Mouse (Mus musculus): ENCODE measurements around the gene Pum3. TPM values are rescaled to one million over a fixed set of nuclear protein-coding genes. Genes with fewer than 3 reads are reported as not detected.

Pum3 gene
- 10 to 100 TPM; 18.4 to 29.5 TPM for total RNA-seq (2021)
- long read RNA-seq, experiment 1, transcript Pum3-201 (18 exons, 3,471 nt), result major isoform, 20 of 30 reads
- long read RNA-seq, experiment 1, partial matches to known transcripts, result 7 of 30 reads
- long read RNA-seq, experiment 1, other reads (novel, unspliced or antisense), result 3 of 30 reads
- long read RNA-seq, experiment 2, transcript Pum3-201 (18 exons, 3,471 nt), result major isoform, 25 of 33 reads
- long read RNA-seq, experiment 2, partial matches to known transcripts, result 5 of 33 reads
- long read RNA-seq, experiment 2, other reads (novel, unspliced or antisense), result 3 of 33 reads

- Histone ChIP-seq H3K27ac (peak within 1 kb of the TSS; percentile 98), H3K4me3 (peak within 1 kb of the TSS; percentile 92)
- DNase-seq, result peak; percentile 97
- intact Hi-C loops (cut with DNase I), result loop anchor here (5.0 to 10.0 kb wide), 3 partner anchors 585 to 697 kb away; partner anchors contain the start of gene Rfx3
- no peak for TF ChIP-seq CTCF (IDR thresholded peaks at IDR 0.05)
Observed at GRCm38 (mm10) chr19:27429745-27430251, at the start of gene Pum3. Gene Pum3 (minus strand): TSS chr19:27429825.

GRCm38 (mm10) chr19:27466691-27467090, 37.1 kb upstream of the Pum3 start:
- H3K27ac ChIP-seq, result no peak overlapping the region
- DNase-seq, result no peak
- H3K4me3 ChIP-seq, result no peak overlapping the region
- TF ChIP-seq CTCF (IDR thresholded peaks at IDR 0.05), result no peak
- intact Hi-C loops (cut with DNase I), result no loop called here

GRCm38 (mm10) chr19:27462656-27463055, 33.0 kb upstream of the Pum3 start:
- no peak for DNase-seq
- peak; percentile 2; the same call in 1 of the 2 replicates for TF ChIP-seq CTCF (IDR thresholded peaks at IDR 0.05)
- no peak overlapping the region for H3K4me3 ChIP-seq
- intact Hi-C loops (cut with DNase I), result no loop called here
- H3K27ac ChIP-seq, result no peak overlapping the region

GRCm38 (mm10) chr19:27450458-27450857, 20.8 kb upstream of the Pum3 start:
- H3K4me3 ChIP-seq, result no peak overlapping the region
- peak; percentile 66 for TF ChIP-seq CTCF (IDR thresholded peaks at IDR 0.05)
- intact Hi-C loops (cut with DNase I), result no loop called here
- no peak overlapping the region for H3K27ac ChIP-seq
- DNase-seq, result peak; percentile 64

GRCm38 (mm10) chr19:27447515-27447914, 17.9 kb upstream of the Pum3 start:
- no peak for DNase-seq
- Histone ChIP-seq H3K4me3 (no peak overlapping the region), H3K27ac (no peak overlapping the region)
- intact Hi-C loops (cut with DNase I), result no loop called here
- TF ChIP-seq CTCF (IDR thresholded peaks at IDR 0.05), result peak; percentile 51

- no peak for TF ChIP-seq CTCF (IDR thresholded peaks at IDR 0.05)
- no peak overlapping the region for H3K27ac ChIP-seq
- DNase-seq, result no peak
- intact Hi-C loops (cut with DNase I), result no loop called here
- H3K4me3 ChIP-seq, result no peak overlapping the region
Observed at GRCm38 (mm10) chr19:27441106-27441505, 11.5 kb upstream of the Pum3 start.

GRCm38 (mm10) chr19:27437982-27438652, 8.5 kb upstream of the Pum3 start:
- TF ChIP-seq CTCF (IDR thresholded peaks at IDR 0.05), result no peak
- no peak overlapping the region for H3K4me3 ChIP-seq
- no peak for DNase-seq
- H3K27ac ChIP-seq, result no peak overlapping the region
- intact Hi-C loops (cut with DNase I), result loop anchor here (10.0 kb wide), 1 partner anchor 577 kb away; the partner anchor contains the start of gene Rfx3

- peak; percentile 30 for DNase-seq
- Histone ChIP-seq H3K27ac (peak overlapping the region; percentile 98), H3K4me3 (peak overlapping the region; percentile 92)
- intact Hi-C loops (cut with DNase I), result loop anchor here (10.0 kb wide), 1 partner anchor 584 kb away; the partner anchor contains the start of gene Rfx3
- TF ChIP-seq CTCF (IDR thresholded peaks at IDR 0.05), result no peak
Observed at GRCm38 (mm10) chr19:27430406-27430805, 781 bp upstream of the Pum3 start.

GRCm38 (mm10) chr19:27429281-27429680, 344 bp downstream of the Pum3 start:
- no peak for TF ChIP-seq CTCF (IDR thresholded peaks at IDR 0.05)
- no peak for DNase-seq
- H3K4me3 ChIP-seq, result peak overlapping the region; percentile 92
- intact Hi-C loops (cut with DNase I), result loop anchor here (5.0 kb wide), 2 partner anchors 682 to 697 kb away; no protein-coding TSS in a partner anchor
- H3K27ac ChIP-seq, result peak overlapping the region; percentile 90

- intact Hi-C loops (cut with DNase I), result loop anchor here (5.0 kb wide), 2 partner anchors 681 to 696 kb away; no protein-coding TSS in a partner anchor
- no peak overlapping the region for H3K27ac ChIP-seq
- no peak for TF ChIP-seq CTCF (IDR thresholded peaks at IDR 0.05)
- no peak for DNase-seq
- H3K4me3 ChIP-seq, result no peak overlapping the region
Observed at GRCm38 (mm10) chr19:27427865-27428264, 1.8 kb downstream of the Pum3 start.

GRCm38 (mm10) chr19:27426451-27426850, 3.2 kb downstream of the Pum3 start:
- H3K4me3 ChIP-seq, result no peak overlapping the region
- peak; percentile 46 for TF ChIP-seq CTCF (IDR thresholded peaks at IDR 0.05)
- intact Hi-C loops (cut with DNase I), result loop anchor here (5.0 kb wide), 2 partner anchors 679 to 694 kb away; no protein-coding TSS in a partner anchor
- H3K27ac ChIP-seq, result no peak overlapping the region
- no peak for DNase-seq

GRCm38 (mm10) chr19:27425656-27426055, 4.0 kb downstream of the Pum3 start:
- DNase-seq, result peak; percentile 50
- Histone ChIP-seq H3K4me3 (no peak overlapping the region), H3K27ac (no peak overlapping the region)
- peak; percentile 68 for TF ChIP-seq CTCF (IDR thresholded peaks at IDR 0.05)
- intact Hi-C loops (cut with DNase I), result loop anchor here (5.0 kb wide), 2 partner anchors 678 to 693 kb away; no protein-coding TSS in a partner anchor

GRCm38 (mm10) chr19:27417375-27417774, 12.2 kb downstream of the Pum3 start:
- Histone ChIP-seq H3K4me3 (no peak overlapping the region), H3K27ac (no peak overlapping the region)
- TF ChIP-seq CTCF (IDR thresholded peaks at IDR 0.05), result no peak
- no peak for DNase-seq
- intact Hi-C loops (cut with DNase I), result loop anchor here (2.0 to 10.0 kb wide), 2 partner anchors 203 to 293 kb away; partner anchors contain the start of gene Vldlr
